Mouse (Mus musculus) midbrain, embryonic 15.5 days (tissue): ENCODE results near the gene Acox3. TPM values are rescaled to one million over a fixed set of nuclear protein-coding genes. Genes with fewer than 3 reads are reported as not detected.

ENCODE experiments used
- polyA plus RNA-seq: library from polyadenylated mRNA; unstranded; fragments of >200 nt; fragmentation: Nextera tagmentation; extraction: Ambion mirVana; gene quantifications from 2 replicates; pipeline ENCODE4 v1.2.1, GENCODE M21; 2015

The Acox3 gene
- polyA plus RNA-seq, 1 experiment from 2014 or later = 16.0 TPM

Other genes with a start within 250 kb of the Acox3 start
- gene Hmx1, start 193.9 kb upstream of the Acox3 start, polyA plus RNA-seq = not detected in 2 replicates
- 1.8 and 2.2 TPM in 2 replicates for gene Cpz, start 57.3 kb upstream of the Acox3 start, polyA plus RNA-seq
- 7.3 and 7.6 TPM in 2 replicates for gene Trmt44, start 8.0 kb upstream of the Acox3 start, polyA plus RNA-seq
- gene Htra3, start 96.7 kb downstream of the Acox3 start, polyA plus RNA-seq = 14.9 and 15.2 TPM in 2 replicates
- 2.5 and 3.5 TPM in 2 replicates for gene Sh3tc1, start 156.9 kb downstream of the Acox3 start, polyA plus RNA-seq
- 21.3 and 25.7 TPM in 2 replicates for gene Ablim2, start 174.8 kb downstream of the Acox3 start, polyA plus RNA-seq